Comparison of ENCODE assay signal across 10 mouse cellular contexts in genomic region chr11:49650113-49650993, GRCm38 (mm10). TPM values are rescaled to one million over a fixed set of nuclear protein-coding genes. Genes with fewer than 3 reads are reported as not detected.
DNase-seq lines count a peak whose midpoint lies in the region; ATAC-seq and TF ChIP-seq lines count a peak whose summit lies in the region.
"Had no signal": no experiment of that assay in that cellular context is flagged by ENCODE, and none has a peak within 500 bp of the region (broad histone marks: within the 10 kb centered on the region; RNA-seq: fewer than 3 reads in every experiment).

No protein-coding gene starts in this region.

- H3K4me1 ChIP-seq in forebrain, postnatal 0 days (ENCODE audit: insufficient read depth): peaks cover 3% of the 10 kb centered on the region; the same call in 1 of the 2 replicates
- H3K4me1 ChIP-seq in forebrain, embryonic 12.5 days: peaks cover 3% of the 10 kb centered on the region; the same call in 1 of the 2 replicates

- peak; percentile 48; the same call in 1 of the 2 replicates for TF ChIP-seq CTCF in forebrain, postnatal 0 days (IDR thresholded peaks at IDR 0.05; ENCODE audit: low read depth)

- H3K4me3 ChIP-seq in forebrain, postnatal 0 days (ENCODE audit: low read depth, low read length): no peak overlapping the region
- H3K4me3 ChIP-seq in forebrain, embryonic 12.5 days (replicated peaks): no peak overlapping the region

- no peak overlapping the region for H3K4me2 ChIP-seq in forebrain, postnatal 0 days (ENCODE audit: low read depth)
- no peak overlapping the region for H3K4me2 ChIP-seq in forebrain, embryonic 12.5 days

- WGBS in forebrain, postnatal 0 days: 63% methylated on average over 18 of the region's 18 CpGs
- 62% methylated on average over 18 of the region's 18 CpGs for WGBS in forebrain, embryonic 12.5 days

- ATAC-seq in forebrain, postnatal 0 days: no peak
- ATAC-seq in forebrain, embryonic 12.5 days (ENCODE audit: low FRiP score): no peak

- H3K27ac ChIP-seq in forebrain, postnatal 0 days (ENCODE audit: low read depth, low read length): no peak overlapping the region
- H3K27ac ChIP-seq in forebrain, embryonic 12.5 days: no peak overlapping the region

- H3K9ac ChIP-seq in forebrain, postnatal 0 days: no peak overlapping the region
- no peak overlapping the region for H3K9ac ChIP-seq in forebrain, embryonic 12.5 days

- no peaks in the 10 kb centered on the region for H3K27me3 ChIP-seq in forebrain, postnatal 0 days (ENCODE audit: insufficient read depth, low read length)
- no peaks in the 10 kb centered on the region for H3K27me3 ChIP-seq in forebrain, embryonic 12.5 days

- H3K9me3 ChIP-seq in forebrain, postnatal 0 days (ENCODE audit: low read length): no peaks in the 10 kb centered on the region
- H3K9me3 ChIP-seq in forebrain, embryonic 12.5 days: no peaks in the 10 kb centered on the region

- no peaks in the 10 kb centered on the region for H3K36me3 ChIP-seq in forebrain, postnatal 0 days (ENCODE audit: insufficient read depth)
- H3K36me3 ChIP-seq in forebrain, embryonic 12.5 days (replicated peaks): no peaks in the 10 kb centered on the region

- DNase-seq in forebrain, postnatal 0 days: peak; percentile 37
- DNase-seq in CD4-positive helper T cell, adult 2 months (ENCODE audit: low read depth, low spot score): peak; percentile 47
- DNase-seq in c-Kit-positive CD71-positive TER-119-positive erythroid progenitor cells, embryonic 14.5 days (ENCODE audit: low spot score): peak; percentile 76
- peak; percentile 58 for DNase-seq in kidney, postnatal 10 days
- peak; percentile 13 for DNase-seq in retina, adult 2 months (ENCODE audit: low read depth, low spot score)
- DNase-seq in adrenal gland, postnatal 4 days (ENCODE audit: low spot score in 2 of 2): no peak
- DNase-seq in urinary bladder, postnatal 10 days (ENCODE audit: low spot score): no peak

RNA-seq across cellular contexts. Expression of gene Scgb3a1, which starts 13.1 kb away (rescaled TPM):
- 2.7 TPM in 1 of 2 replicates, not detected in the other for total RNA-seq in forebrain, postnatal 0 days (2014; rRNA removed)
- 0.44 TPM in 1 of 2 replicates, not detected in the other for polyA plus RNA-seq in forebrain, postnatal 0 days (2015; fragmentation: Nextera tagmentation; extraction: Ambion mirVana)
- not detected in 2 replicates for polyA plus RNA-seq in forebrain, embryonic 12.5 days (2016; fragmentation: Nextera tagmentation; extraction: Ambion mirVana)
- not detected for total RNA-seq in adrenal gland, postnatal 4 days (2021)
- total RNA-seq: adrenal gland, postnatal 36 days; left cerebral cortex, postnatal 14 days had no signal

RNA-seq across cellular contexts. Expression of gene Flt4, which starts 41.3 kb away (rescaled TPM):
- total RNA-seq in forebrain, postnatal 0 days (2014; rRNA removed): 2.2 and 2.9 TPM in 2 replicates
- 1.0 and 1.1 TPM in 2 replicates for polyA plus RNA-seq in forebrain, postnatal 0 days (2015; fragmentation: Nextera tagmentation; extraction: Ambion mirVana)
- polyA plus RNA-seq in forebrain, embryonic 12.5 days (2016; fragmentation: Nextera tagmentation; extraction: Ambion mirVana): 2.1 and 2.3 TPM in 2 replicates
- total RNA-seq in adrenal gland, postnatal 4 days (2021): 10 to 100 TPM; 23.3 to 24.2 TPM

Comparison
In these comparisons a context has a peak if more than half of its experiments do, and no peak if none do; other contexts are left out.
1. DNase-seq: peak in forebrain, postnatal 0 days (single experiment), CD4-positive helper T cell, adult 2 months (single experiment), c-Kit-positive CD71-positive TER-119-positive erythroid progenitor cells, embryonic 14.5 days (single experiment), kidney, postnatal 10 days (single experiment) and retina, adult 2 months (single experiment); none in adrenal gland, postnatal 4 days (0 of 2) and urinary bladder, postnatal 10 days (single experiment).